ENCODE assay signal across 8 mouse cellular contexts in the genomic region with DNA sequence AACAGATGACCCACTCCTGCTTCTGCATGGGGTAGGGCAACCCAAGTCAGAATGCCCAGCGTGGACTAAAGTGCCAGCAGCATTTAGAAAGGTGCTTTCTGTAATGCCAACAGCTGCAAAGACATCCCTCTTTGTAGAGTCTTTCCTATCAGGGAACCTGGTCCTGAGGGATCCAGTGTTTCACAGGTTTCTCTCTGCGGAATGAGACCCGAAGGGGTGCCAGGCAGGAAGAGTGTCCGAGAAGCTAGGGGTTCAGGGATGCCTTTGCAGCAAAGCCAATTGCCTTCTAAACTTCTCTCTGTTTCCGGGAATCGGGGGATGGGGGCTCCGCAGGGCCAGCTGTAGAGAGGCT. TPM values are rescaled to one million over a fixed set of nuclear protein-coding genes. Genes with fewer than 3 reads are reported as not detected.
DNase-seq lines count a peak whose midpoint lies in the region; ATAC-seq and TF ChIP-seq lines count a peak whose summit lies in the region.

No protein-coding gene starts in this region.

- H3K36me3 ChIP-seq in heart, embryonic 12.5 days = no peaks in the 10 kb centered on the region
- no peaks in the 10 kb centered on the region for H3K36me3 ChIP-seq in ES-E14 (ENCODE audit: control insufficient read depth, insufficient read depth, low read length, poor library complexity, severe bottlenecking)
- H3K36me3 ChIP-seq in forebrain, embryonic 15.5 days = no peaks in the 10 kb centered on the region
- H3K36me3 ChIP-seq in limb, embryonic 15.5 days = no peaks in the 10 kb centered on the region

- no peaks in the 10 kb centered on the region for H3K9me3 ChIP-seq in heart, embryonic 12.5 days (replicated peaks)
- no peaks in the 10 kb centered on the region for H3K9me3 ChIP-seq in ES-E14 (ENCODE audit: control insufficient read depth, insufficient read depth, low read depth, low read length)
- H3K9me3 ChIP-seq in forebrain, embryonic 15.5 days = no peaks in the 10 kb centered on the region
- no peaks in the 10 kb centered on the region for H3K9me3 ChIP-seq in limb, embryonic 15.5 days

- peaks cover 8% of the 10 kb centered on the region for H3K4me1 ChIP-seq in heart, embryonic 12.5 days (replicated peaks)
- peaks cover 0 to 4% of the 10 kb centered on the region in 2 experiments; a peak in 1 of 4 replicates for H3K4me1 ChIP-seq in ES-E14 (ENCODE audit: control insufficient read depth in 2 of 2, insufficient read depth in 2 of 2, low read length in 2 of 2, poor library complexity in 1 of 2)
- peaks cover 14% of the 10 kb centered on the region for H3K4me1 ChIP-seq in forebrain, embryonic 15.5 days
- H3K4me1 ChIP-seq in limb, embryonic 15.5 days = peaks cover 11% of the 10 kb centered on the region

- no peak overlapping the region for H3K9ac ChIP-seq in heart, embryonic 12.5 days
- no peak overlapping the region for H3K9ac ChIP-seq in ES-E14 (ENCODE audit: insufficient read depth, low read depth, low read length, poor library complexity, severe bottlenecking)
- peak overlapping the region; percentile 62 for H3K9ac ChIP-seq in forebrain, embryonic 15.5 days (replicated peaks)
- H3K9ac ChIP-seq in limb, embryonic 15.5 days = no peak overlapping the region

- H3K27ac ChIP-seq in heart, embryonic 12.5 days (ENCODE audit: poor library complexity, severe bottlenecking) = no peak overlapping the region
- no peak overlapping the region for H3K27ac ChIP-seq in ES-E14 (ENCODE audit: insufficient read depth, low read depth, low read length, poor library complexity, severe bottlenecking)
- no peak overlapping the region for H3K27ac ChIP-seq in forebrain, embryonic 15.5 days (replicated peaks)
- H3K27ac ChIP-seq in limb, embryonic 15.5 days = no peak overlapping the region

- peak overlapping the region; percentile 41; the same call in 1 of the 2 replicates for H3K4me3 ChIP-seq in heart, embryonic 12.5 days
- H3K4me3 ChIP-seq in ES-E14 (ENCODE audit: insufficient read depth in 1 of 2, low read depth in 1 of 2, low read length in 2 of 2, poor library complexity in 1 of 2, severe bottlenecking in 1 of 2) = peak overlapping the region; percentile 56 to 71; a peak in 3 of 4 replicates
- H3K4me3 ChIP-seq in forebrain, embryonic 15.5 days = peak overlapping the region; percentile 57
- no peak overlapping the region for H3K4me3 ChIP-seq in limb, embryonic 15.5 days

- no peak for DNase-seq in heart, adult 18-20 months
- no peak for DNase-seq in ES-E14 (ENCODE audit: low read depth, low spot score)
- DNase-seq in ovary, postnatal 36 days (ENCODE audit: low spot score) = no peak
- no peak for DNase-seq in embryo, embryonic 11 days

- H3K4me2 ChIP-seq in heart, embryonic 12.5 days = peak overlapping the region; percentile 79
- H3K4me2 ChIP-seq in forebrain, embryonic 15.5 days (replicated peaks) = peak overlapping the region; percentile 77
- H3K4me2 ChIP-seq in limb, embryonic 15.5 days = peak overlapping the region; percentile 57

- in situ Hi-C loops in ES-E14 (cut with MboI; ENCODE audit: low sequenced_read_pairs in 2 of 2, unreplicated experiment in 2 of 2) = no loop called here

- no peak for ATAC-seq in heart, embryonic 12.5 days (ENCODE audit: insufficient number of reproducible peaks, low FRiP score)
- ATAC-seq in forebrain, embryonic 15.5 days (replicated peaks) = no peak
- no peak for ATAC-seq in limb, embryonic 15.5 days (ENCODE audit: insufficient number of reproducible peaks, low FRiP score, low TSS enrichment, low read depth)
- no peak for ATAC-seq in megakaryocyte progenitor cell, adult 5-6 weeks (replicated peaks; ENCODE audit: poor library complexity)

- 12% methylated on average over 7 of the region's 7 CpGs for WGBS in heart, embryonic 12.5 days
- 11% methylated on average over 7 of the region's 7 CpGs for WGBS in forebrain, embryonic 15.5 days
- WGBS in limb, embryonic 15.5 days = 17% methylated on average over 7 of the region's 7 CpGs

- peaks cover 67% of the 10 kb centered on the region for H3K27me3 ChIP-seq in heart, embryonic 12.5 days (replicated peaks)
- peaks cover 9% of the 10 kb centered on the region for H3K27me3 ChIP-seq in forebrain, embryonic 15.5 days
- peaks cover 45% of the 10 kb centered on the region for H3K27me3 ChIP-seq in limb, embryonic 15.5 days

TF ChIP-seq in ES-E14, 5 proteins besides CTCF, POLR2A, EP300 and RAD21:
- TF ChIP-seq ZNF384 (IDR thresholded peaks at IDR 0.05; ENCODE audit: low read depth, low read length) (no peak), MAFK (IDR thresholded peaks at IDR 0.05; ENCODE audit: insufficient read depth, low read depth, low read length) (no peak), HCFC1 (IDR thresholded peaks at IDR 0.05; ENCODE audit: borderline replicate concordance, insufficient read depth, low read length) (no peak), ZC3H11A (IDR thresholded peaks at IDR 0.05; ENCODE audit: borderline replicate concordance, low read depth, low read length) (no peak), CHD2 (IDR thresholded peaks at IDR 0.05; ENCODE audit: low read depth, low read length) (no peak)

RNA-seq across cellular contexts. Expression of a gene that starts 0.7 kb away (rescaled TPM):
- polyA plus RNA-seq in heart, embryonic 12.5 days (2016; fragmentation: Nextera tagmentation; extraction: Ambion mirVana) = 0.39 and 0.57 TPM in 2 replicates
- under 1 TPM in 1 of 2 experiments, not detected in 1; 0.21 TPM for total RNA-seq in heart, adult 18-20 months (2021)
- total RNA-seq in ES-E14 (2012; rRNA removed) = 0.58 and 0.85 TPM in 2 replicates
- 82.8 and 88.1 TPM in 2 replicates for polyA plus RNA-seq in forebrain, embryonic 15.5 days (2015; fragmentation: Nextera tagmentation; extraction: Ambion mirVana)
- 0.36 and 0.64 TPM in 2 replicates for polyA plus RNA-seq in limb, embryonic 15.5 days (2015; fragmentation: Nextera tagmentation; extraction: Ambion mirVana)
- 0.07 TPM in 1 of 2 replicates, not detected in the other for total RNA-seq in megakaryocyte progenitor cell, adult 5-6 weeks (2015)
- not detected in 2 replicates for total RNA-seq in megakaryocyte progenitor cell, adult 5-6 weeks (2017)
